Mouse (Mus musculus): ENCODE measurements at regions not wholly inside any gene's neighbourhood (a gene's known extent, or its start where the extent isn't known, plus 50 kb on each side); places are given as distances from the start of the nearest gene placed in this dataset.
A peak's percentile ranks its signal among the peaks of the same experiment; 100 is the strongest.

GRCm38 (mm10) chr12:54382965-54383364 is 179.3 kb upstream of the Egln3 start:
- DNase-seq (ENCODE audit: low spot score), result no peak

- no peak for DNase-seq (ENCODE audit: low spot score)
Measured at GRCm38 (mm10) chr12:54382061-54382460, 178.4 kb upstream of the Egln3 start.

GRCm38 (mm10) chr12:54380322-54380721 is 176.7 kb upstream of the Egln3 start:
- DNase-seq (ENCODE audit: low spot score), result no peak

- DNase-seq (ENCODE audit: low spot score), result no peak
Measured at GRCm38 (mm10) chr12:54378576-54378975, 174.9 kb upstream of the Egln3 start.

- no peak for DNase-seq (ENCODE audit: low spot score)
Measured at GRCm38 (mm10) chr12:54374060-54374459, 170.4 kb upstream of the Egln3 start.

- DNase-seq (ENCODE audit: low spot score), result no peak
Measured at GRCm38 (mm10) chr12:54369217-54369616, 165.6 kb upstream of the Egln3 start.

GRCm38 (mm10) chr12:54364381-54365095 is 160.9 kb upstream of the Egln3 start:
- peak; percentile 15 for DNase-seq (ENCODE audit: low spot score)

GRCm38 (mm10) chr12:54361762-54362161 is 158.1 kb upstream of the Egln3 start:
- no peak for DNase-seq (ENCODE audit: low spot score)

GRCm38 (mm10) chr12:54354187-54354586 is 150.5 kb upstream of the Egln3 start:
- DNase-seq (ENCODE audit: low spot score), result peak; percentile 48

GRCm38 (mm10) chr12:54353694-54354093 is 150.0 kb upstream of the Egln3 start:
- peak; percentile 57 for DNase-seq (ENCODE audit: low spot score)

- DNase-seq (ENCODE audit: low spot score), result no peak
Measured at GRCm38 (mm10) chr12:54352963-54353606, 149.4 kb upstream of the Egln3 start.

GRCm38 (mm10) chr12:54350293-54350692 is 146.6 kb upstream of the Egln3 start:
- DNase-seq (ENCODE audit: low spot score), result no peak

- DNase-seq (ENCODE audit: low spot score), result no peak
Measured at GRCm38 (mm10) chr12:54349403-54349802, 145.7 kb upstream of the Egln3 start.

GRCm38 (mm10) chr12:54343493-54343892 is 139.8 kb upstream of the Egln3 start:
- no peak for DNase-seq (ENCODE audit: low spot score)

GRCm38 (mm10) chr12:54335509-54335908 is 131.8 kb upstream of the Egln3 start:
- DNase-seq (ENCODE audit: low spot score), result no peak

- no peak for DNase-seq (ENCODE audit: low spot score)
Measured at GRCm38 (mm10) chr12:54334491-54335132, 131.0 kb upstream of the Egln3 start.

GRCm38 (mm10) chr12:54333632-54334321 is 130.1 kb upstream of the Egln3 start:
- DNase-seq (ENCODE audit: low spot score), result no peak

GRCm38 (mm10) chr12:54327483-54327882 is 123.8 kb upstream of the Egln3 start:
- DNase-seq (ENCODE audit: low spot score), result no peak

- no peak for DNase-seq (ENCODE audit: low spot score)
Measured at GRCm38 (mm10) chr12:54326571-54326970, 122.9 kb upstream of the Egln3 start.

- no peak for DNase-seq (ENCODE audit: low spot score)
Measured at GRCm38 (mm10) chr12:54320533-54320932, 116.9 kb upstream of the Egln3 start.

GRCm38 (mm10) chr12:54316980-54317471 is 113.4 kb upstream of the Egln3 start:
- DNase-seq (ENCODE audit: low spot score), result peak; percentile 75

- no peak for DNase-seq (ENCODE audit: low spot score)
Measured at GRCm38 (mm10) chr12:54316066-54316567, 112.5 kb upstream of the Egln3 start.

All from embryo, embryonic 10 days (tissue).